Mouse (Mus musculus) liver, embryonic 15.5 days (tissue): ENCODE results near the gene Pla2r1. TPM values are rescaled to one million over a fixed set of nuclear protein-coding genes. Genes with fewer than 3 reads are reported as not detected.

Experiments used
- ATAC-seq: fragments of 200-750 bp; cut with Nextera tagmentation; 2 replicates; pipeline ENCODE4 v1.8.0; 2017; ENCODE audit warnings: moderate number of reproducible peaks, mild to moderate bottlenecking, moderate library complexity; ENCODE audit not compliant: insufficient read depth
- H3K27ac ChIP-seq: fragments of 300-500 bp; sonication (generic); replicated peaks from 2 replicates; pipeline ENCODE4 v1.5.1; 2015; ENCODE audit warnings: mild to moderate bottlenecking, inconsistent platforms
- H3K27me3 ChIP-seq: fragments of 300-500 bp; sonication (generic); 2 replicates; pipeline ENCODE4 v1.6.1; 2015; ENCODE audit warnings: mild to moderate bottlenecking, inconsistent platforms
- H3K36me3 ChIP-seq: fragments of 300-500 bp; sonication (generic); replicated peaks from 2 replicates; pipeline ENCODE4 v1.6.1; 2015; ENCODE audit warnings: moderate library complexity, mild to moderate bottlenecking, inconsistent platforms
- H3K4me1 ChIP-seq: fragments of 300-500 bp; sonication (generic); replicated peaks from 2 replicates; pipeline ENCODE4 v1.6.1; 2015; ENCODE audit warnings: inconsistent platforms
- H3K4me2 ChIP-seq: fragments of 300-500 bp; sonication (generic); 2 replicates; pipeline ENCODE4 v1.6.1; 2015; ENCODE audit warnings: moderate library complexity, mild to moderate bottlenecking, inconsistent platforms
- H3K4me3 ChIP-seq: fragments of 300-500 bp; sonication (generic); replicated peaks from 2 replicates; pipeline ENCODE4 v1.5.1; 2015; ENCODE audit warnings: mild to moderate bottlenecking, inconsistent platforms
- H3K9ac ChIP-seq: fragments of 300-500 bp; sonication (generic); 2 replicates; pipeline ENCODE4 v1.6.1; 2015; ENCODE audit warnings: moderate library complexity, mild to moderate bottlenecking, inconsistent platforms
- H3K9me3 ChIP-seq: fragments of 300-500 bp; sonication (generic); replicated peaks from 2 replicates; pipeline ENCODE4 v1.6.1; 2016; ENCODE audit warnings: inconsistent platforms
- WGBS: fragments of 180-500 bp; shearing (Covaris S2); methylation state at CpG from one replicate; pipeline ENCODE4 v1.1.7; 2015; ENCODE audit warnings: mixed read lengths; ENCODE audit not compliant: insufficient replicate concordance; 5-methylcytosine and 5-hydroxymethylcytosine counted together
- polyA plus RNA-seq: library from polyadenylated mRNA; unstranded; fragments of >200 nt; fragmentation: Nextera tagmentation; extraction: Ambion mirVana; gene quantifications from 2 replicates; pipeline ENCODE4 v1.2.1, GENCODE M21; 2015

Gene Pla2r1
- polyA plus RNA-seq, 1 experiment from 2014 or later = 0.23 TPM

GRCm38 (mm10) chr2:60541745-60542144 lies 11.4 kb downstream of the Pla2r1 start:
- Histone ChIP-seq H3K9me3 (no peaks in the 10 kb centered on the region), H3K4me2 (no peak overlapping the region), H3K27ac (no peak overlapping the region), H3K36me3 (no peaks in the 10 kb centered on the region), H3K9ac (no peak overlapping the region), H3K4me1 (no peaks in the 10 kb centered on the region), H3K4me3 (no peak overlapping the region), H3K27me3 (no peaks in the 10 kb centered on the region)
- 32% methylated on average over 5 of the region's 5 CpGs for WGBS
- ATAC-seq = no peak

- H3K27me3 ChIP-seq = no peaks in the 10 kb centered on the region
- no peak overlapping the region for H3K4me3 ChIP-seq
- H3K4me2 ChIP-seq = no peak overlapping the region
- no peaks in the 10 kb centered on the region for H3K36me3 ChIP-seq
- H3K9ac ChIP-seq = no peak overlapping the region
- H3K9me3 ChIP-seq = no peaks in the 10 kb centered on the region
- H3K4me1 ChIP-seq = no peaks in the 10 kb centered on the region
- no peak overlapping the region for H3K27ac ChIP-seq
- ATAC-seq = no peak
- 72% methylated on average over 8 of the region's 8 CpGs for WGBS
Measured at GRCm38 (mm10) chr2:60540346-60540745, 12.8 kb downstream of the Pla2r1 start.

- H3K27me3 ChIP-seq = no peaks in the 10 kb centered on the region
- no peak for ATAC-seq
- H3K4me1 ChIP-seq = no peaks in the 10 kb centered on the region
- H3K9me3 ChIP-seq = no peaks in the 10 kb centered on the region
- H3K36me3 ChIP-seq = no peaks in the 10 kb centered on the region
- no peak overlapping the region for H3K4me3 ChIP-seq
- H3K4me2 ChIP-seq = no peak overlapping the region
- H3K9ac ChIP-seq = no peak overlapping the region
- 61% methylated on average over 5 of the region's 5 CpGs for WGBS
- H3K27ac ChIP-seq = no peak overlapping the region
Measured at GRCm38 (mm10) chr2:60538710-60539109, 14.4 kb downstream of the Pla2r1 start.

- Histone ChIP-seq H3K4me3 (no peak overlapping the region), H3K4me1 (no peaks in the 10 kb centered on the region), H3K9ac (no peak overlapping the region), H3K27ac (no peak overlapping the region), H3K36me3 (no peaks in the 10 kb centered on the region), H3K4me2 (no peak overlapping the region), H3K9me3 (no peaks in the 10 kb centered on the region), H3K27me3 (no peaks in the 10 kb centered on the region)
- no peak for ATAC-seq
- 76% methylated on average over 4 of the region's 4 CpGs for WGBS
Measured at GRCm38 (mm10) chr2:60538274-60538673, 14.8 kb downstream of the Pla2r1 start.

- ATAC-seq = no peak
- no peaks in the 10 kb centered on the region for H3K4me1 ChIP-seq
- no peaks in the 10 kb centered on the region for H3K27me3 ChIP-seq
- H3K9me3 ChIP-seq = no peaks in the 10 kb centered on the region
- H3K36me3 ChIP-seq = no peaks in the 10 kb centered on the region
- H3K27ac ChIP-seq = no peak overlapping the region
- H3K4me3 ChIP-seq = no peak overlapping the region
- H3K9ac ChIP-seq = no peak overlapping the region
- WGBS = 66% methylated on average over 8 of the region's 8 CpGs
- H3K4me2 ChIP-seq = no peak overlapping the region
Measured at GRCm38 (mm10) chr2:60534755-60535154, 18.4 kb downstream of the Pla2r1 start.

GRCm38 (mm10) chr2:60533026-60533425 lies 20.1 kb downstream of the Pla2r1 start:
- no peaks in the 10 kb centered on the region for H3K9me3 ChIP-seq
- H3K4me1 ChIP-seq = no peaks in the 10 kb centered on the region
- no peak overlapping the region for H3K9ac ChIP-seq
- no peaks in the 10 kb centered on the region for H3K27me3 ChIP-seq
- H3K27ac ChIP-seq = no peak overlapping the region
- no peak overlapping the region for H3K4me2 ChIP-seq
- no peak overlapping the region for H3K4me3 ChIP-seq
- ATAC-seq = no peak
- WGBS = 73% methylated on average over 3 of the region's 3 CpGs
- no peaks in the 10 kb centered on the region for H3K36me3 ChIP-seq

- no peaks in the 10 kb centered on the region for H3K36me3 ChIP-seq
- no peaks in the 10 kb centered on the region for H3K9me3 ChIP-seq
- no peak for ATAC-seq
- H3K27me3 ChIP-seq = no peaks in the 10 kb centered on the region
- no peak overlapping the region for H3K4me2 ChIP-seq
- WGBS = 58% methylated on average over 5 of the region's 5 CpGs
- no peak overlapping the region for H3K27ac ChIP-seq
- no peak overlapping the region for H3K4me3 ChIP-seq
- H3K9ac ChIP-seq = no peak overlapping the region
- no peaks in the 10 kb centered on the region for H3K4me1 ChIP-seq
Measured at GRCm38 (mm10) chr2:60532495-60532894, 20.6 kb downstream of the Pla2r1 start.

GRCm38 (mm10) chr2:60515817-60516216 lies 37.3 kb downstream of the Pla2r1 start:
- H3K4me3 ChIP-seq = no peak overlapping the region
- H3K27ac ChIP-seq = no peak overlapping the region
- no peaks in the 10 kb centered on the region for H3K36me3 ChIP-seq
- whole genome bisulfite sequencing = 35% methylated on average over 8 of the region's 8 CpGs
- H3K27me3 ChIP-seq = no peaks in the 10 kb centered on the region
- no peak overlapping the region for H3K9ac ChIP-seq
- no peaks in the 10 kb centered on the region for H3K9me3 ChIP-seq
- no peak for ATAC-seq
- H3K4me2 ChIP-seq = no peak overlapping the region
- H3K4me1 ChIP-seq = no peaks in the 10 kb centered on the region

GRCm38 (mm10) chr2:60514863-60515262 lies 38.2 kb downstream of the Pla2r1 start:
- 64% methylated on average over 4 of the region's 4 CpGs for WGBS
- no peak overlapping the region for H3K9ac ChIP-seq
- H3K27me3 ChIP-seq = no peaks in the 10 kb centered on the region
- H3K4me1 ChIP-seq = no peaks in the 10 kb centered on the region
- H3K4me2 ChIP-seq = no peak overlapping the region
- ATAC-seq = no peak
- H3K9me3 ChIP-seq = no peaks in the 10 kb centered on the region
- no peaks in the 10 kb centered on the region for H3K36me3 ChIP-seq
- no peak overlapping the region for H3K27ac ChIP-seq
- H3K4me3 ChIP-seq = no peak overlapping the region

GRCm38 (mm10) chr2:60510718-60511117 lies 42.4 kb downstream of the Pla2r1 start:
- H3K27ac ChIP-seq = no peak overlapping the region
- H3K4me3 ChIP-seq = no peak overlapping the region
- no peaks in the 10 kb centered on the region for H3K9me3 ChIP-seq
- no peaks in the 10 kb centered on the region for H3K27me3 ChIP-seq
- ATAC-seq = no peak
- no peak overlapping the region for H3K4me2 ChIP-seq
- no peak overlapping the region for H3K9ac ChIP-seq
- no peaks in the 10 kb centered on the region for H3K36me3 ChIP-seq
- H3K4me1 ChIP-seq = no peaks in the 10 kb centered on the region
- 57% methylated on average over 1 of the region's 1 CpGs for WGBS

GRCm38 (mm10) chr2:60505145-60505544 lies 48.0 kb downstream of the Pla2r1 start:
- H3K9ac ChIP-seq = no peak overlapping the region
- 30% methylated on average over 2 of the region's 2 CpGs for WGBS
- no peak for ATAC-seq

GRCm38 (mm10) chr2:60504718-60505117 lies 48.4 kb downstream of the Pla2r1 start:
- 24% methylated on average over 2 of the region's 2 CpGs for WGBS
- H3K27me3 ChIP-seq = no peaks in the 10 kb centered on the region
- H3K4me3 ChIP-seq = no peak overlapping the region
- H3K36me3 ChIP-seq = no peaks in the 10 kb centered on the region
- no peaks in the 10 kb centered on the region for H3K4me1 ChIP-seq
- no peak for ATAC-seq
- H3K27ac ChIP-seq = no peak overlapping the region
- no peak overlapping the region for H3K9ac ChIP-seq
- H3K4me2 ChIP-seq = no peak overlapping the region
- H3K9me3 ChIP-seq = no peaks in the 10 kb centered on the region

More at GRCm38 (mm10) chr2:60505145-60505544, 48.0 kb downstream of the Pla2r1 start:
- H3K4me2 ChIP-seq = no peak overlapping the region
- no peak overlapping the region for H3K4me3 ChIP-seq
- H3K27ac ChIP-seq = no peak overlapping the region
- no peaks in the 10 kb centered on the region for H3K9me3 ChIP-seq
- H3K36me3 ChIP-seq = no peaks in the 10 kb centered on the region
- H3K4me1 ChIP-seq = no peaks in the 10 kb centered on the region
- no peaks in the 10 kb centered on the region for H3K27me3 ChIP-seq
